Mouse (Mus musculus): ENCODE data around the gene Tmem63c. TPM values are rescaled to one million over a fixed set of nuclear protein-coding genes. Genes with fewer than 3 reads are reported as not detected.

The Tmem63c gene
- polyA plus RNA-seq, 1 experiment from 2014 or later, result not detected

- Histone ChIP-seq H3K27me3 (peaks cover 31% of the 10 kb centered on the region), H3K4me2 (no peak overlapping the region), H3K9ac (no peak overlapping the region), H3K27ac (no peak overlapping the region), H3K36me3 (peaks cover 6% of the 10 kb centered on the region), H3K9me3 (no peaks in the 10 kb centered on the region), H3K4me3 (no peak overlapping the region), H3K4me1 (peaks cover 9% of the 10 kb centered on the region)
- no peak for ATAC-seq (ENCODE audit: insufficient number of reproducible peaks, low FRiP score, low TSS enrichment, low read depth)
- WGBS, result 91% methylated on average over 4 of the region's 4 CpGs
Measured at GRCm38 (mm10) chr12:87103471-87103870, 82.3 kb downstream of the Tmem63c start.

GRCm38 (mm10) chr12:87104796-87105195 is 83.7 kb downstream of the Tmem63c start:
- ATAC-seq (ENCODE audit: insufficient number of reproducible peaks, low FRiP score, low TSS enrichment, low read depth), result no peak
- no peaks in the 10 kb centered on the region for H3K9me3 ChIP-seq
- peaks cover 9% of the 10 kb centered on the region for H3K4me1 ChIP-seq
- peaks cover 18% of the 10 kb centered on the region for H3K36me3 ChIP-seq
- 72% methylated on average over 4 of the region's 4 CpGs for WGBS
- H3K27me3 ChIP-seq, result peaks cover 30% of the 10 kb centered on the region
- H3K27ac ChIP-seq, result no peak overlapping the region
- H3K4me2 ChIP-seq, result no peak overlapping the region
- H3K4me3 ChIP-seq, result no peak overlapping the region
- H3K9ac ChIP-seq, result no peak overlapping the region

GRCm38 (mm10) chr12:87107357-87107977 is 86.3 kb downstream of the Tmem63c start:
- H3K9me3 ChIP-seq, result no peaks in the 10 kb centered on the region
- no peak overlapping the region for H3K9ac ChIP-seq
- no peak overlapping the region for H3K27ac ChIP-seq
- H3K4me3 ChIP-seq, result no peak overlapping the region
- H3K36me3 ChIP-seq, result peaks cover 40% of the 10 kb centered on the region
- H3K27me3 ChIP-seq, result peaks cover 10% of the 10 kb centered on the region
- ATAC-seq (ENCODE audit: insufficient number of reproducible peaks, low FRiP score, low TSS enrichment, low read depth), result no peak
- peaks cover under 1% of the 10 kb centered on the region; the same call in 1 of the 2 replicates for H3K4me1 ChIP-seq
- WGBS, result 19% methylated on average over 3 of the region's 3 CpGs
- H3K4me2 ChIP-seq, result no peak overlapping the region

- H3K9me3 ChIP-seq, result no peaks in the 10 kb centered on the region
- ATAC-seq (ENCODE audit: insufficient number of reproducible peaks, low FRiP score, low TSS enrichment, low read depth), result no peak
- H3K4me1 ChIP-seq, result no peaks in the 10 kb centered on the region
- WGBS, result 88% methylated on average over 4 of the region's 4 CpGs
- H3K4me3 ChIP-seq, result no peak overlapping the region
- H3K4me2 ChIP-seq, result no peak overlapping the region
- H3K36me3 ChIP-seq, result peaks cover 46% of the 10 kb centered on the region
- no peaks in the 10 kb centered on the region for H3K27me3 ChIP-seq
- H3K27ac ChIP-seq, result no peak overlapping the region
- H3K9ac ChIP-seq, result no peak overlapping the region
Measured at GRCm38 (mm10) chr12:87121918-87122589, 100.9 kb downstream of the Tmem63c start.

- Histone ChIP-seq H3K27ac (no peak overlapping the region), H3K4me1 (no peaks in the 10 kb centered on the region), H3K36me3 (peaks cover 52% of the 10 kb centered on the region), H3K4me2 (no peak overlapping the region), H3K9ac (no peak overlapping the region), H3K27me3 (no peaks in the 10 kb centered on the region), H3K9me3 (no peaks in the 10 kb centered on the region), H3K4me3 (no peak overlapping the region)
- WGBS, result 72% methylated on average over 4 of the region's 4 CpGs
- ATAC-seq (ENCODE audit: insufficient number of reproducible peaks, low FRiP score, low TSS enrichment, low read depth), result no peak
Measured at GRCm38 (mm10) chr12:87127256-87127655, 106.1 kb downstream of the Tmem63c start.

- no peak for ATAC-seq (ENCODE audit: insufficient number of reproducible peaks, low FRiP score, low TSS enrichment, low read depth)
- 94% methylated on average over 4 of the region's 4 CpGs for WGBS
Measured at GRCm38 (mm10) chr12:87130224-87130623, 109.1 kb downstream of the Tmem63c start.

GRCm38 (mm10) chr12:87131181-87131580 is 110.0 kb downstream of the Tmem63c start:
- WGBS, result 71% methylated on average over 2 of the region's 2 CpGs
- Histone ChIP-seq H3K27ac (no peak overlapping the region), H3K27me3 (no peaks in the 10 kb centered on the region), H3K4me1 (no peaks in the 10 kb centered on the region), H3K4me2 (no peak overlapping the region), H3K9ac (no peak overlapping the region), H3K36me3 (peaks cover 46% of the 10 kb centered on the region), H3K4me3 (no peak overlapping the region), H3K9me3 (no peaks in the 10 kb centered on the region)
- ATAC-seq (ENCODE audit: insufficient number of reproducible peaks, low FRiP score, low TSS enrichment, low read depth), result no peak

More at GRCm38 (mm10) chr12:87130224-87130623, 109.1 kb downstream of the Tmem63c start:
- peaks cover 46% of the 10 kb centered on the region for H3K36me3 ChIP-seq
- no peak overlapping the region for H3K4me2 ChIP-seq
- no peaks in the 10 kb centered on the region for H3K4me1 ChIP-seq
- no peak overlapping the region for H3K4me3 ChIP-seq
- no peak overlapping the region for H3K9ac ChIP-seq
- no peaks in the 10 kb centered on the region for H3K27me3 ChIP-seq
- no peaks in the 10 kb centered on the region for H3K9me3 ChIP-seq
- H3K27ac ChIP-seq, result no peak overlapping the region

GRCm38 (mm10) chr12:87131619-87132018 is 110.5 kb downstream of the Tmem63c start:
- no peak for ATAC-seq (ENCODE audit: insufficient number of reproducible peaks, low FRiP score, low TSS enrichment, low read depth)
- no peak overlapping the region for H3K4me3 ChIP-seq
- H3K27me3 ChIP-seq, result no peaks in the 10 kb centered on the region
- 71% methylated on average over 3 of the region's 3 CpGs for WGBS
- H3K4me1 ChIP-seq, result no peaks in the 10 kb centered on the region
- no peak overlapping the region for H3K4me2 ChIP-seq
- H3K36me3 ChIP-seq, result peaks cover 46% of the 10 kb centered on the region
- H3K9me3 ChIP-seq, result no peaks in the 10 kb centered on the region
- H3K9ac ChIP-seq, result no peak overlapping the region
- no peak overlapping the region for H3K27ac ChIP-seq

GRCm38 (mm10) chr12:87132210-87132609 is 111.1 kb downstream of the Tmem63c start:
- ATAC-seq (ENCODE audit: insufficient number of reproducible peaks, low FRiP score, low TSS enrichment, low read depth), result no peak
- H3K36me3 ChIP-seq, result peaks cover 49% of the 10 kb centered on the region
- no peaks in the 10 kb centered on the region for H3K4me1 ChIP-seq
- H3K4me3 ChIP-seq, result no peak overlapping the region
- WGBS, result 86% methylated on average over 6 of the region's 6 CpGs
- H3K4me2 ChIP-seq, result no peak overlapping the region
- H3K27me3 ChIP-seq, result no peaks in the 10 kb centered on the region
- no peaks in the 10 kb centered on the region for H3K9me3 ChIP-seq
- no peak overlapping the region for H3K27ac ChIP-seq
- H3K9ac ChIP-seq, result no peak overlapping the region

- H3K36me3 ChIP-seq, result peaks cover 49% of the 10 kb centered on the region
- H3K9me3 ChIP-seq, result no peaks in the 10 kb centered on the region
- no peak overlapping the region for H3K9ac ChIP-seq
- no peak overlapping the region for H3K4me2 ChIP-seq
- no peaks in the 10 kb centered on the region for H3K27me3 ChIP-seq
- H3K4me3 ChIP-seq, result no peak overlapping the region
- no peaks in the 10 kb centered on the region for H3K4me1 ChIP-seq
- H3K27ac ChIP-seq, result no peak overlapping the region
- 87% methylated on average over 9 of the region's 9 CpGs for WGBS
- no peak for ATAC-seq (ENCODE audit: insufficient number of reproducible peaks, low FRiP score, low TSS enrichment, low read depth)
Measured at GRCm38 (mm10) chr12:87132784-87133183, 111.6 kb downstream of the Tmem63c start.

GRCm38 (mm10) chr12:87137439-87138341 is 116.5 kb downstream of the Tmem63c start:
- Histone ChIP-seq H3K27me3 (no peaks in the 10 kb centered on the region), H3K9ac (no peak overlapping the region), H3K9me3 (no peaks in the 10 kb centered on the region), H3K36me3 (peaks cover 29% of the 10 kb centered on the region; the same call in 1 of the 2 replicates), H3K27ac (no peak overlapping the region), H3K4me2 (no peak overlapping the region), H3K4me3 (no peak overlapping the region), H3K4me1 (no peaks in the 10 kb centered on the region)
- no peak for ATAC-seq (ENCODE audit: insufficient number of reproducible peaks, low FRiP score, low TSS enrichment, low read depth)
- WGBS, result 89% methylated on average over 15 of the region's 15 CpGs

- Histone ChIP-seq H3K36me3 (peaks cover 25% of the 10 kb centered on the region; the same call in 1 of the 2 replicates), H3K9ac (no peak overlapping the region), H3K9me3 (no peaks in the 10 kb centered on the region), H3K4me1 (no peaks in the 10 kb centered on the region), H3K4me3 (no peak overlapping the region), H3K27me3 (no peaks in the 10 kb centered on the region), H3K27ac (no peak overlapping the region), H3K4me2 (no peak overlapping the region)
- WGBS, result 88% methylated on average over 2 of the region's 2 CpGs
- no peak for ATAC-seq (ENCODE audit: insufficient number of reproducible peaks, low FRiP score, low TSS enrichment, low read depth)
Measured at GRCm38 (mm10) chr12:87138342-87138701, 117.2 kb downstream of the Tmem63c start.
